Mouse (Mus musculus) intestine, embryonic 15.5 days (tissue): ENCODE measurements around the gene Selenok. TPM values are rescaled to one million over a fixed set of nuclear protein-coding genes. Genes with fewer than 3 reads are reported as not detected.

Experiments used
- ATAC-seq: fragments of 200-750 bp; cut with Nextera tagmentation; 2 replicates; pipeline ENCODE4 v1.8.0; 2017; ENCODE audit warnings: moderate TSS enrichment, moderate library complexity
- H3K27ac ChIP-seq: fragments of 300-500 bp; sonication (generic); 2 replicates; pipeline ENCODE4 v1.5.1; 2015; ENCODE audit warnings: mild to moderate bottlenecking, inconsistent platforms
- H3K27me3 ChIP-seq: fragments of 300-500 bp; sonication (generic); replicated peaks from 2 replicates; pipeline ENCODE4 v1.6.1; 2015; ENCODE audit warnings: inconsistent platforms
- H3K36me3 ChIP-seq: fragments of 300-500 bp; sonication (generic); 2 replicates; pipeline ENCODE4 v1.6.1; 2015; ENCODE audit warnings: inconsistent platforms
- H3K4me1 ChIP-seq: fragments of 300-500 bp; sonication (generic); replicated peaks from 2 replicates; pipeline ENCODE4 v1.6.1; 2015; ENCODE audit warnings: inconsistent platforms
- H3K4me2 ChIP-seq: fragments of 300-500 bp; sonication (generic); replicated peaks from 2 replicates; pipeline ENCODE4 v1.6.1; 2015; ENCODE audit warnings: mild to moderate bottlenecking, inconsistent platforms
- H3K4me3 ChIP-seq: fragments of 300-500 bp; sonication (generic); replicated peaks from 2 replicates; pipeline ENCODE4 v1.5.1; 2015; ENCODE audit warnings: inconsistent platforms
- H3K9ac ChIP-seq: fragments of 300-500 bp; sonication (generic); 2 replicates; pipeline ENCODE4 v1.6.1; 2015; ENCODE audit warnings: inconsistent platforms
- H3K9me3 ChIP-seq: fragments of 300-500 bp; sonication (generic); 2 replicates; pipeline ENCODE4 v1.6.1; 2016; ENCODE audit warnings: inconsistent platforms
- WGBS: fragments of 180-500 bp; shearing (Covaris S2); methylation state at CpG from one replicate; pipeline ENCODE4 v1.1.7; 2015; 5-methylcytosine and 5-hydroxymethylcytosine counted together
- polyA plus RNA-seq: library from polyadenylated mRNA; unstranded; fragments of >200 nt; fragmentation: Nextera tagmentation; extraction: Ambion mirVana; gene quantifications from 2 replicates; pipeline ENCODE4 v1.2.1, GENCODE M21; 2015

The Selenok gene
- polyA plus RNA-seq, result 255 and 267 TPM in 2 replicates

DNA sequence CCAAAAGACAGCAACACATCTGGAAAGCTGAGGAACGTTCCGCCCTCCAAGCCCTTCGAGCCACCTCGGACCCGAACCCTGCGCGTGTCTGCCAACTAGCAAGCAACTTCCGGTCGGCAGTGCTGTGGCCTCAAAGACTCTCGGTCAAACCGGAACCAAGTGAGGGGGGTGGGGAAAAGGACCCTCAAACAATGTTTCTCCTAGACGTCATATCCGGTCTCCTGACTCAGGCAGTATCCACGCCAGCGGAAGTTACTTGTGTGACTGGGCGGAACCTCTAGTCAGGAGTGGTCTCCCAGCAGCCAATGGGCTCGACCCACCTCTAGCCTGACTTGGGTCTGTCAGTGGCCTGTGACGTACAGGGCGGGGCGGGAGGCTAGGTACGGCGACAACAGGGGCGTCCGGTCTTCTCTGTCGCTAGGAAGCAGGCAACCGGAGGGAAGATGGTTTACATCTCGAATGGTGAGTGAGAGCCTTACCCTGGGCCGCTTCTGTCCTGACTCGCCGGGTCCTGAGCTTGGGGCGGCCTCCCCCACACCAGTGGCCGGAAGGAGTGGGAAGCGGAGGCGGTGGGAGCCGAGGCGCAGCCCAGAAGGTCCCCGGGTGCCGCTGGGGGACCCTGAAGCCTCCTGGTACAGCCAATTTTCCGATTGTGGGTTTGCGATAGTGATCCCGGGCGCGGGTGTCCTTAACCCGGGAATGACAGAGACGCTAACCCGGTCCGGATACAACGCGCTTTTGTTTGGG is at the start of gene Selenok:
Gene Selenok, plus strand, starts transcription at position 234 of the 747 bp plus-strand sequence.
- peak; percentile 100 for ATAC-seq
- Histone ChIP-seq H3K4me3 (peak within 1 kb of the TSS; percentile 84), H3K36me3 (peaks cover 12% of the 10 kb centered on the region), H3K9ac (peak within 1 kb of the TSS; percentile 91), H3K9me3 (no peaks in the 10 kb centered on the region), H3K27ac (peak within 1 kb of the TSS; percentile 63), H3K4me1 (peaks cover 9% of the 10 kb centered on the region; the same call in 1 of the 2 replicates), H3K4me2 (peak within 1 kb of the TSS; percentile 65), H3K27me3 (no peaks in the 10 kb centered on the region)
- under 1% methylated on average over 49 of the region's 49 CpGs for WGBS

DNA sequence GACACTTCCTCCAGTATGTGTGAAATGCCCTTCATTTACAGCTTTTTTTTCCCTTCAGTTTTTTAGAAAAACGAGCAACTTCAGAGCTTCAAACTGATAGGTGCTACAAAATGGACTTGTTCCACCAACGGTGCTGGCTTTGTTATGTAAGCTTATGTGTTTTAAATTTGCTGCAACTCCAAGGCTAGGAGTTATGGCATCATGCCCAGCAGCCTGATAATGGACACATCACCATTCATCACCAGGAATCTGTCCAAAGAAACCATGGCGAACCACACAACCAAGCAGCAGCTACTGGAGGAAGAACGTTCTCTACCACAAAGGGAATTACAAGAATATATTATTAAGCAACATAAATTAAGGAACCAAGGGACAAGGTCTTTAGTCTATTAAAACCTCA is 39.1 kb upstream of the Selenok start:
- no peak for ATAC-seq
- Histone ChIP-seq H3K4me1 (no peaks in the 10 kb centered on the region), H3K9me3 (no peaks in the 10 kb centered on the region), H3K9ac (no peak overlapping the region), H3K4me2 (no peak overlapping the region), H3K27me3 (no peaks in the 10 kb centered on the region), H3K27ac (no peak overlapping the region), H3K4me3 (no peak overlapping the region), H3K36me3 (no peaks in the 10 kb centered on the region)
- WGBS, result 69% methylated on average over 4 of the region's 4 CpGs

DNA sequence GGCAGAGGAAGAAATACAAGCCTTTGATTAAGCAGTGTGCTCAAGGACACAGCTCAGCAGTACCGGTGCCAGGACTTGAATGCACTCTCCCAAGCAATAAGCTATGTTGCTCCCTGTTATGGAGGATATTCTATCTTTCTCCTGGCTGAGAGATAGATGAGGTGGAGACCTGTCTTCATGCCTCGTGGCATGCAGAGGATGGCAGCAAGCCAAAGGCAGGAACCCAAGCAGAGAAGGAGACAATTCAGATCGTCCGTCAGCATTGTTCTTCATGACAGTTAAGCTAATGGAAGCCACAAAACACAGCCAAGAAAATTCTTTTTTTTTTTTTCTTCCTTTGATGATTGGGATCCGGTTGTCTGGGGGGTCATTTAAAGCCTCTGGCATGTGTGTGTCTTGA is 32.6 kb upstream of the Selenok start:
- WGBS, result 69% methylated on average over 5 of the region's 5 CpGs
- Histone ChIP-seq H3K27me3 (peaks cover 3% of the 10 kb centered on the region; the same call in 1 of the 2 replicates), H3K9ac (no peak overlapping the region), H3K9me3 (no peaks in the 10 kb centered on the region), H3K4me3 (no peak overlapping the region), H3K4me1 (no peaks in the 10 kb centered on the region), H3K36me3 (no peaks in the 10 kb centered on the region), H3K27ac (no peak overlapping the region), H3K4me2 (no peak overlapping the region)
- ATAC-seq, result no peak

DNA sequence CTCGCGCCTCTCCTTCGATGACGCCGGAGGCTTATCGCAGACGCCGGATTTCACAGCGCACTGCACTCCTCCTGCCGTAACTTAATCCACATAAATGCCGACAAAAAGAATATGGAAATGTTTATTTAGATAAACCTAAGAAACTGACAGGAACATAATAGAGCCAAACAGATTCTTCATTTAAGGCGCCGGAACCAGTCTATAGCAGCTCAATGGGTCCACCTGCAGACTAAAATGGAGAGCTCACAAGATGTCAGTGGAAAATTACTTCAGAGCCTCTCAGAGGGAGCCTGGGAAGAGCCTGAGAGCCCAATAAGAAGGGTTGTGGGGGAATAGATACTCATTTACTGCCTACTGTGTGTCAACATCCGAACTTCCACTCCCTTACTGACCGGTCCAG is 30.6 kb upstream of the Selenok start:
- no peaks in the 10 kb centered on the region for H3K4me1 ChIP-seq
- no peak overlapping the region for H3K9ac ChIP-seq

DNA sequence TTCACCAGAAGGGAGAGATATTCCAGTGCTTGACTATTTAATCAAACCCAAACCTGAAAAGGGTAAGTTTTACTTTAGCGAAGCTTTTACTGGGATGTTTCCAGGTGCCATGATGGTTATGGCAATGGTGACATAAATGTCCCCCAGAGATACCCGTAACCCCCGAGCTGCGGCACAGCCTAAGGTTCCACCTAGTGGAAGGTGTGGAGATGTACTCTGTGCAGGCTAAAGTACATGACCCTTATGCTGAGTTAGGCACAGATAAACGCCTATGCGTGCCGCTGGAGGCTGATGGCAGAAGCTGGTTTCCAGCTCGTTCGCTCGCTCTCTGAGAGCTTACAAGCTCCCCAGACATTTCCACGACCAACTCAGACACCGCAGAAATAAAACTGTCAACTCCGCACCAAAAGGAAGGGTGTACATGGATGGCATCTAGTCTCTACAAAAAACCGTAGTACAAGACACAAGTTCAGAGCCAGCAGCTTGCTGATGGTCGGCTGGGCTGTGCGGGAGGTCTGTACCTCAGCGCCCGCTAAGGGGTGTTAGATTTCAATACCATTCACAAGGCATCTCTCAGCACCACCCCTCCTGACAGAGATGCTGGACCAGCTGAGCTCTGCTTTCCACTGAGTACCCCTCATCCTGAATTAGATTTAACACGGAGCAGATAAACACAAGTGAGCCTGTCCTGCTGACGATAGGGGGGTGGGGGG is 28.4 kb upstream of the Selenok start:
- Histone ChIP-seq H3K9ac (no peak overlapping the region), H3K27ac (no peak overlapping the region), H3K4me3 (no peak overlapping the region), H3K36me3 (no peaks in the 10 kb centered on the region), H3K27me3 (peaks cover 3% of the 10 kb centered on the region; the same call in 1 of the 2 replicates), H3K4me2 (no peak overlapping the region), H3K4me1 (no peaks in the 10 kb centered on the region), H3K9me3 (no peaks in the 10 kb centered on the region)
- ATAC-seq, result no peak
- WGBS, result 44% methylated on average over 20 of the region's 20 CpGs

More for the DNA sequence above, 30.6 kb upstream of the Selenok start:
- no peak overlapping the region for H3K4me3 ChIP-seq
- 85% methylated on average over 15 of the region's 15 CpGs for WGBS
- H3K4me2 ChIP-seq, result no peak overlapping the region
- no peak for ATAC-seq
- H3K27me3 ChIP-seq, result peaks cover 3% of the 10 kb centered on the region; the same call in 1 of the 2 replicates
- no peaks in the 10 kb centered on the region for H3K9me3 ChIP-seq
- no peaks in the 10 kb centered on the region for H3K36me3 ChIP-seq
- H3K27ac ChIP-seq, result no peak overlapping the region

DNA sequence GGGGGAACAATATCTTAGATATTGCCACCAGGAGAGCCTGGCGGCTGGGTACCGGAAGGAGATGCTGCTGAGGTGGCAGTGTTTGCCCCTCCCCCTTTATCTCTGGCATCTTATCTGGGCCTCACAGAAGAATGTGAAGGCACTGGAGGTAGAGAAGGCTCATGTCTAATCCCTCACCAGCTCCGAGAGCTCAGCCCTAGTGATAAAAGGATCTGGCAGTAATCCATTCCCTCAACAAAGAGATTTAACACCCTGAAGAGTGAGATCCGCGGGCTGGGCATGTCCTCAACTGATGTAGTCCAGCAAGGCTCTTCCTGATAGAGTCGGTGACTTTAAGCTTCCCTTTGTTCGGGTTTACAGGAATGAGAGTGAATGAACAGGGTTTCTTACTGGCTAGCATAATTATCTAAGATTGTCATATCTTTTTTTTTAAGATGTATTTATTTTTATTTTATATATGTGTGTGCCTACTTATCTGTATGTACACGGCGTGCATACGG is 27.7 kb upstream of the Selenok start:
- Histone ChIP-seq H3K27me3 (peaks cover 3% of the 10 kb centered on the region; the same call in 1 of the 2 replicates), H3K36me3 (no peaks in the 10 kb centered on the region)

DNA sequence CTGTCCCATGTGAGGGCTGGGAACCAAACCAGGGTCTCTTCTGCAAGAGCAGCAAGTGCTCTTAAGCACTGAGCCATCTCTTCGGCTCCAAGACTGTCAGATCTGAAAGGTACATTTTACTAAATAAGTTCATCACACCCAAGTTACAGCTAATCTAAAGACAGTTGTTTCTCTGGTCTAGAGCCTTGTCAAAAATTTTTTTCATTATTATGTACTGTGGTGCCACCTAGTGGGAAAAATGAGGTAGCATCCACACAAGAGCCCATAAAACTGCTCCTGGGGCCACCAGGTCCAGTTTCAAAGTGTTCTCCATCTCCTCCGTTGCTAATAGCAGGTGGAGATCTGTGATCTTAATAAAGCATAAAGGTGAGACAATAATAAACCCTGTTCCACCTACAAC is 27.2 kb upstream of the Selenok start:
- no peaks in the 10 kb centered on the region for H3K4me1 ChIP-seq
- WGBS, result 24% methylated on average over 2 of the region's 2 CpGs
- no peaks in the 10 kb centered on the region for H3K9me3 ChIP-seq
- H3K4me2 ChIP-seq, result no peak overlapping the region
- no peak overlapping the region for H3K27ac ChIP-seq
- no peak overlapping the region for H3K9ac ChIP-seq
- no peak for ATAC-seq
- H3K36me3 ChIP-seq, result no peaks in the 10 kb centered on the region
- H3K4me3 ChIP-seq, result no peak overlapping the region
- peaks cover 3% of the 10 kb centered on the region; the same call in 1 of the 2 replicates for H3K27me3 ChIP-seq

More for the DNA sequence above, 27.7 kb upstream of the Selenok start:
- Histone ChIP-seq H3K9me3 (no peaks in the 10 kb centered on the region), H3K4me2 (no peak overlapping the region), H3K9ac (no peak overlapping the region), H3K4me3 (no peak overlapping the region), H3K4me1 (no peaks in the 10 kb centered on the region), H3K27ac (no peak overlapping the region)
- ATAC-seq, result no peak
- WGBS, result 17% methylated on average over 10 of the region's 10 CpGs

DNA sequence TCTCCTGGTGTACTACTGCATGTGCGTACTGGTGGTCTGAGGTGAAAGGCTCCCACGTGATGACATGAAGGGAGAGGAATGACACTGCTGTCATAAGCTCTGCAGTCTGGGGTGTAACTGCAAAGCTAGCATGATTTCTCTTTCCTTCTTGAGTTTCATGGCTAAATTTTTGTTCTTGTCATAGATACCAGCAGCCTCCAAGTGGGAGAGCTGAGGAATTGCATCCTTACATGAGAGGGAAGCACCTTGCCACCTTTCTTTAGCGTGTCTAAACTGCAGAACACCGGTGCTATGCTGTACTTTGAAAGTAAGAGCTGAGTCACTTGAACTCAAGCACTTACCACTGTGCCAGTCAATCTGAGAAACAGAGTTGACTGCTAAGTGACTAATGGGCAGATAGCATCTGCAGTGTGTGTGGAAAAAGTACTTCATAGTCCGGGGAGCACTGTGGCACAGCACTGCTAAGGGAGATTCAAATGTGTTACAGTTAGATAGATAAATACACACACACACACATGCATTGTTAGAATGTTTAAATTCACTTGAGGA is 21.3 kb upstream of the Selenok start:
- Histone ChIP-seq H3K4me1 (no peaks in the 10 kb centered on the region), H3K4me2 (no peak overlapping the region), H3K27me3 (no peaks in the 10 kb centered on the region), H3K9me3 (no peaks in the 10 kb centered on the region), H3K27ac (no peak overlapping the region), H3K9ac (no peak overlapping the region), H3K36me3 (no peaks in the 10 kb centered on the region), H3K4me3 (no peak overlapping the region)
- no peak for ATAC-seq
- WGBS, result 74% methylated on average over 5 of the region's 5 CpGs

DNA sequence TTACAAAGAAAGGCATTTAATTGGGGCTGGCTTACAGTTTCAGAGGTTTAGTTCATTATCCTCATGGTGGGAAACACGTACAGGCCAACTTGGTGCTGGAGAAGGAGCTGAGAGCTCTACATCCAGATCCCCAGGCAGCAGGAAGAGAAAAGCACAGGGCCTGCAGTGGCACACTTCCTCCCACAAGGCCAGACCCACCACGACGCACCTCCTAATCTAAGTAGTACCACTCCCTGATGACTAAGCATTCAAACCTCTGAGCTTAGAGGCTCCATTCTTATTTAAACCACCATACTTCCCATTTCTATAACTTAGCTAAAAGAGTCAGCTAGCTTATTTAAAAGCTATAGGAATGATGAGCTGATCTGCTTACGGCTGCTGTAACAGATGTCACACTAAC is 17.3 kb upstream of the Selenok start:
- H3K9me3 ChIP-seq, result no peaks in the 10 kb centered on the region
- H3K36me3 ChIP-seq, result no peaks in the 10 kb centered on the region
- WGBS, result 75% methylated on average over 4 of the region's 4 CpGs
- H3K4me1 ChIP-seq, result no peaks in the 10 kb centered on the region
- no peak overlapping the region for H3K4me3 ChIP-seq
- ATAC-seq, result no peak
- no peak overlapping the region for H3K27ac ChIP-seq
- H3K4me2 ChIP-seq, result no peak overlapping the region
- no peak overlapping the region for H3K9ac ChIP-seq
- H3K27me3 ChIP-seq, result no peaks in the 10 kb centered on the region

DNA sequence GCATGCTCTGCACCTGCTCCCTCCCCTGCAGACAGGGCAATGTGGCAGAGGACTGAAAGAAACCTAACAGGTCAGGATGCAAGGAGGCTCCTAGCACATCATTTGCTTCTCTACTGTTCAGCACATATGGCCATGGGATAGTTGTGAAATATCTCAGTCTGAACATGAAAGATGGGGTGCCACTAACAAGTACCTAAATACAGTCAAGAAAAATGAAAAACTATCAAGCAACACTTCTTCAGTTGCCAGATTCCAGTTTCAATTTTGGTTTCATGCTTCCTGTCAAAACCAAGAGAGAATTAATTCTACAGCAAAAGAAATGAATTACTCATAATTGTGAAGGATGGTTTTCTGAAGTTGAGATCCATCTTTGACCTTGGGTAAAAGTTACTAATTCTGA is 10.7 kb upstream of the Selenok start:
- Histone ChIP-seq H3K9me3 (no peaks in the 10 kb centered on the region), H3K4me2 (no peak overlapping the region), H3K4me3 (no peak overlapping the region), H3K27ac (no peak overlapping the region), H3K4me1 (no peaks in the 10 kb centered on the region), H3K9ac (no peak overlapping the region), H3K27me3 (no peaks in the 10 kb centered on the region), H3K36me3 (no peaks in the 10 kb centered on the region)
- ATAC-seq, result no peak

DNA sequence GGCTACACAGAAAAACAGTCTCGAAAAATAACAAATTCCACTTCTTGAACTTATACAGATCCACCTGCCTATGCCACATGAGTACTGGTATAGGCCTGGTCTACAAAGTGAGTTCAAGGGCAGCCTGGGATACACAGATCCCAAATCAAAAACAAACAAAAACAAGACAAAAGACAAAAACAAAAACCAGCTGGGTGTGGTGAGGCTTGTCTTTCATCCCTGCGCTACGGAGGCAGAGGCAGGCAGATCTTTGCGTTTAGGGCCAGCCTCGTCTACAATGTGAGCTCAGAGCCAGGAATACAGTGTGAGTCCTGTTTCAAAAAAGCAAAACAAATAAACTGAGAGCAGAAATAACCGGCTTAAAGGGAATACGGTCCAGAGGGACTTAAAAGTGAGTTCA is 497 bp upstream of the Selenok start:
- Histone ChIP-seq H3K27ac (peak overlapping the region; percentile 63), H3K9me3 (no peaks in the 10 kb centered on the region), H3K4me2 (peak overlapping the region; percentile 65), H3K4me3 (peak overlapping the region; percentile 84), H3K27me3 (no peaks in the 10 kb centered on the region), H3K9ac (peak overlapping the region; percentile 38), H3K4me1 (peaks cover 9% of the 10 kb centered on the region; the same call in 1 of the 2 replicates), H3K36me3 (peaks cover 7% of the 10 kb centered on the region)
- 61% methylated on average over 7 of the region's 7 CpGs for WGBS
- ATAC-seq, result no peak

DNA sequence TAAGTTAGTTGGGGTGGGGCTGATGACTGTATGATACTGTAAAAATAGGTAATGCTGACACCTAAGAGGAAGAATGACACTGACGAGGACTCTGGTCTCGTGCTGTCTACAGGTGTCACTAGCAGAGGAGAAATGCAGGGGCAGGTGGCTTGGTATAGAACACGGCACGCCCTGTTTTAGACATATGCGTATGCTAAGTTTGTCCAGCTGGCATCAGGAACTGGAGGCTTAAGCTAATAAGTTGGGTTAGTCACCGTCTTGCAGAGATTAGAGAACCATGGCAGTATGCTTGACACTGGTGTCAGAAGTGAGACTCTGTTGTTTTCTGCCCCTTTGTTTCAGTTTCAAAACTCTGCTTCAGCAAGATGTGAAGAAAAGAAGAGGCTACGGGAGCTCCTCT is 3.3 kb downstream of the Selenok start:
- Histone ChIP-seq H3K36me3 (peaks cover 19% of the 10 kb centered on the region), H3K27ac (no peak overlapping the region), H3K27me3 (no peaks in the 10 kb centered on the region), H3K4me2 (no peak overlapping the region), H3K9ac (no peak overlapping the region), H3K4me3 (no peak overlapping the region), H3K9me3 (no peaks in the 10 kb centered on the region), H3K4me1 (peaks cover 9% of the 10 kb centered on the region; the same call in 1 of the 2 replicates)
- 91% methylated on average over 7 of the region's 7 CpGs for WGBS
- ATAC-seq, result no peak
